Mouse (Mus musculus): ENCODE measurements around the gene Ccdc160. TPM values are rescaled to one million over a fixed set of nuclear protein-coding genes. Genes with fewer than 3 reads are reported as not detected.

The Ccdc160 gene
- total and polyA plus RNA-seq, 3 experiments: not detected

DNA sequence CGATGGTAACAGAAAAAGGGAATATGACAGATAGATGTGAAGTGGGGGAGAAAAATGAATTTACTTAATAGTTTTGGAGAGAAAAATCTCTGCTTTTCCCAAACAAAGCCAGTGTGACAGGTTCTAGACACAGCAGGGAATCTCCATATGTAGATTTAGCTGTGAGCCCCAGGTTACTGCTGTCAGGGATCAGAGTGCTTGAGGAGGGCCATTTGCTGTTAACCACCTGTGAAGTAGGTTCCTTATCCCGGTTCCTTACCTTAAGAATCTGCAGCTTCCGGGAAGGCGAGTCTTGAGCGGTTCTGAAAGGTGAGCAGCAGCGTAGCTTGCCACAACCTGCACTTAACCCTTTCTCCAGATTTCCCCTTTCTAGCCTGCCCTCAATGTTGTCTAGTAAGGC, 1.9 kb downstream of the Ccdc160 start:
- Histone ChIP-seq H3K4me1 (ENCODE audit: control insufficient read depth in 1 of 2, insufficient read depth in 2 of 2, low read length in 2 of 2) (no peaks in the 10 kb centered on the region), H3K79me2 (ENCODE audit: control insufficient read depth, insufficient read depth, low read length, poor library complexity) (no peaks in the 10 kb centered on the region), H3K9ac (ENCODE audit: control insufficient read depth, low read depth, low read length, poor library complexity, severe bottlenecking) (no peak overlapping the region), H3K36me3 (ENCODE audit: control insufficient read depth in 1 of 2, insufficient read depth in 2 of 2, low read length in 2 of 2) (no peaks in the 10 kb centered on the region), H3K27ac (ENCODE audit: control insufficient read depth, low read depth, low read length) (no peak overlapping the region), H3K4me3 (ENCODE audit: control insufficient read depth in 1 of 2, insufficient read depth in 1 of 2, low read depth in 2 of 2, low read length in 2 of 2) (no peak overlapping the region), H3K27me3 (ENCODE audit: control insufficient read depth in 1 of 2, insufficient read depth in 2 of 2, low read length in 2 of 2) (no peaks in the 10 kb centered on the region; a peak in 1 of 4 replicates), H3K9me3 (replicated peaks; ENCODE audit: insufficient read depth, low read length) (no peaks in the 10 kb centered on the region)
- TF ChIP-seq CTCF (IDR thresholded peaks at IDR 0.05 in 2 of 3, conservative IDR thresholded peaks at IDR 0.05 in 1 of 3; ENCODE audit: control insufficient read depth in 1 of 3, insufficient read depth in 1 of 3, low read depth in 2 of 3, low read length in 3 of 3, poor library complexity in 1 of 3, severe bottlenecking in 1 of 3) (no peak), MYB (IDR thresholded peaks at IDR 0.05; ENCODE audit: low read depth, low read length) (no peak), POLR2A (IDR thresholded peaks at IDR 0.05; ENCODE audit: control insufficient read depth in 1 of 2, insufficient read depth in 1 of 2, low read depth in 1 of 2, low read length in 2 of 2, poor library complexity in 1 of 2) (no peak), MXI1 (IDR thresholded peaks at IDR 0.05; ENCODE audit: low read depth, low read length) (no peak), MYC (IDR thresholded peaks at IDR 0.05; ENCODE audit: low read depth, low read length) (no peak), JUND (IDR thresholded peaks at IDR 0.05; ENCODE audit: low read depth, low read length) (no peak), HCFC1 (IDR thresholded peaks at IDR 0.05; ENCODE audit: low read depth, low read length) (no peak), USF2 (IDR thresholded peaks at IDR 0.05; ENCODE audit: borderline replicate concordance in 1 of 2, insufficient read depth in 1 of 2, low read depth in 1 of 2, low read length in 2 of 2) (no peak), TCF12 (IDR thresholded peaks at IDR 0.05; ENCODE audit: low read depth, low read length) (no peak), BHLHE40 (IDR thresholded peaks at IDR 0.05; ENCODE audit: borderline replicate concordance, low read depth, low read length) (no peak), MEF2A (IDR thresholded peaks at IDR 0.05; ENCODE audit: extremely low read depth, insufficient replicate concordance, low read depth, low read length, poor library complexity, severe bottlenecking) (no peak), GABPA (IDR thresholded peaks at IDR 0.05; ENCODE audit: low read depth, low read length) (no peak), SIN3A (IDR thresholded peaks at IDR 0.05; ENCODE audit: low read length) (no peak), NRF1 (IDR thresholded peaks at IDR 0.05; ENCODE audit: insufficient read depth, low read depth, low read length, poor library complexity, severe bottlenecking) (no peak), MAX (IDR thresholded peaks at IDR 0.05; ENCODE audit: low read length) (no peak), ZMIZ1 (IDR thresholded peaks at IDR 0.05; ENCODE audit: low read depth, low read length) (no peak)
- DNase-seq (ENCODE audit: low read depth, low spot score): no peak

DNA sequence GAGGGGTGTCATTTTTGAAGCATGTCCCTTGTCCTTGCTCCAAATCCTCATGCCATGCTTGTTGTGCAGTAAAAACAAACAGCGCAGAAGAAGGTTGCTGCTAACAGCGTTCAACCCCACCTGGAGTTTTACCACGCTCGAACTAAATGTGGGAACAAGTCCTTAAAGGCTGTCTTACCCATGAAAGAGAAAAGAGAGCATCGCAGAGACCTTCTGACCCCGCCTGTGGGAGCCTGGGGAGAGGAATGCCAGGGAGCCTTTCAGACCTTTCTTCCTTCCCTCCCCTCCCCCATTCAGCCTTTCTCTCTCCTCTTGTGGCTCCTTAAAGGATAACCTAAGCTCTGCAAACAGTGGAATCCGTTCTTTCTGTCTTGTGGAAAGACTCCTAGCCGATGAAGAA, 4.8 kb downstream of the Ccdc160 start:
- H3K27me3 ChIP-seq (ENCODE audit: control insufficient read depth in 1 of 2, insufficient read depth in 2 of 2, low read length in 2 of 2): no peaks in the 10 kb centered on the region
- TF ChIP-seq BHLHE40 (IDR thresholded peaks at IDR 0.05; ENCODE audit: borderline replicate concordance, low read depth, low read length) (no peak), USF2 (IDR thresholded peaks at IDR 0.05; ENCODE audit: borderline replicate concordance in 1 of 2, insufficient read depth in 1 of 2, low read depth in 1 of 2, low read length in 2 of 2) (no peak), POLR2AphosphoS5 (IDR thresholded peaks at IDR 0.05; ENCODE audit: borderline replicate concordance, low read depth, low read length) (no peak), RCOR1 (IDR thresholded peaks at IDR 0.05; ENCODE audit: low read depth, low read length) (no peak), SMC3 (IDR thresholded peaks at IDR 0.05; ENCODE audit: low read depth, low read length) (no peak), TAL1 (IDR thresholded peaks at IDR 0.05; ENCODE audit: low read length) (no peak), ETS1 (IDR thresholded peaks at IDR 0.05; ENCODE audit: low read depth, low read length) (no peak), EP300 (IDR thresholded peaks at IDR 0.05; ENCODE audit: low read depth in 1 of 2, low read length in 2 of 2) (no peak), NELFE (IDR thresholded peaks at IDR 0.05; ENCODE audit: low read depth, low read length) (no peak), POLR2AphosphoS2 (IDR thresholded peaks at IDR 0.05; ENCODE audit: low read length) (no peak), NRF1 (IDR thresholded peaks at IDR 0.05; ENCODE audit: insufficient read depth, low read depth, low read length, poor library complexity, severe bottlenecking) (no peak), SIN3A (IDR thresholded peaks at IDR 0.05; ENCODE audit: low read length) (no peak), TCF12 (IDR thresholded peaks at IDR 0.05; ENCODE audit: low read depth, low read length) (no peak), UBTF (IDR thresholded peaks at IDR 0.05; ENCODE audit: borderline replicate concordance, insufficient read depth, low read depth, low read length) (no peak), POLR2A (IDR thresholded peaks at IDR 0.05; ENCODE audit: control insufficient read depth in 1 of 2, insufficient read depth in 1 of 2, low read depth in 1 of 2, low read length in 2 of 2, poor library complexity in 1 of 2) (no peak)
- H3K4me1 ChIP-seq (ENCODE audit: control insufficient read depth in 1 of 2, insufficient read depth in 2 of 2, low read length in 2 of 2): no peaks in the 10 kb centered on the region
- no peak overlapping the region for H3K27ac ChIP-seq (ENCODE audit: control insufficient read depth, low read depth, low read length)
- no peaks in the 10 kb centered on the region for H3K36me3 ChIP-seq (ENCODE audit: control insufficient read depth in 1 of 2, insufficient read depth in 2 of 2, low read length in 2 of 2)
- no peak overlapping the region for H3K9ac ChIP-seq (ENCODE audit: control insufficient read depth, low read depth, low read length, poor library complexity, severe bottlenecking)
- no peak overlapping the region for H3K4me3 ChIP-seq (ENCODE audit: control insufficient read depth in 1 of 2, insufficient read depth in 1 of 2, low read depth in 2 of 2, low read length in 2 of 2)
- no peaks in the 10 kb centered on the region for H3K9me3 ChIP-seq (replicated peaks; ENCODE audit: insufficient read depth, low read length)
- no peaks in the 10 kb centered on the region for H3K79me2 ChIP-seq (ENCODE audit: control insufficient read depth, insufficient read depth, low read length, poor library complexity)
- no peak for DNase-seq (ENCODE audit: low read depth, low spot score)

Data from MEL (cell line).